Mouse (Mus musculus) intestine, embryonic 16.5 days (tissue): ENCODE data around the gene Magix. TPM values are rescaled to one million over a fixed set of nuclear protein-coding genes. Genes with fewer than 3 reads are reported as not detected.

Source experiments
- ATAC-seq: fragments of 200-750 bp; cut with Nextera tagmentation; 2 replicates; pipeline ENCODE4 v1.8.0; 2017; ENCODE audit warnings: moderate TSS enrichment, moderate library complexity
- H3K27ac ChIP-seq: fragments of 300-500 bp; sonication (generic); 2 replicates; pipeline ENCODE4 v1.5.1; 2014; ENCODE audit warnings: mild to moderate bottlenecking, low read length
- H3K27me3 ChIP-seq: fragments of 300-500 bp; sonication (generic); replicated peaks from 2 replicates; pipeline ENCODE4 v1.6.1; 2014; ENCODE audit warnings: low read length, control low read depth, mixed read lengths; ENCODE audit not compliant: control insufficient read depth, insufficient read depth
- H3K36me3 ChIP-seq: fragments of 300-500 bp; sonication (generic); 2 replicates; pipeline ENCODE4 v1.6.1; 2014; ENCODE audit warnings: low read length, control low read depth; ENCODE audit not compliant: control insufficient read depth, insufficient read depth
- H3K4me1 ChIP-seq: fragments of 300-500 bp; sonication (generic); 2 replicates; pipeline ENCODE4 v1.6.1; 2014; ENCODE audit warnings: low read length, control low read depth, mixed read lengths; ENCODE audit not compliant: control insufficient read depth, insufficient read depth
- H3K4me2 ChIP-seq: fragments of 300-500 bp; sonication (generic); 2 replicates; pipeline ENCODE4 v1.6.1; 2014; ENCODE audit warnings: low read depth, low read length, control low read depth
- H3K4me3 ChIP-seq: fragments of 300-500 bp; sonication (generic); 2 replicates; pipeline ENCODE4 v1.5.1; 2014; ENCODE audit warnings: mild to moderate bottlenecking, low read length
- H3K9ac ChIP-seq: fragments of 300-500 bp; sonication (generic); 2 replicates; pipeline ENCODE4 v1.6.1; 2014; ENCODE audit warnings: low read depth, low read length
- H3K9me3 ChIP-seq: fragments of 300-500 bp; sonication (generic); 2 replicates; pipeline ENCODE4 v1.6.1; 2016; ENCODE audit warnings: low read length, control low read depth; ENCODE audit not compliant: control insufficient read depth
- WGBS: fragments of 180-500 bp; shearing (Covaris S2); extraction: QIAGEN DNeasy Blood & Tissue Kit; methylation state at CpG from one replicate; pipeline ENCODE4 v1.1.7; 2014; 5-methylcytosine and 5-hydroxymethylcytosine counted together
- polyA plus RNA-seq: library from polyadenylated mRNA; unstranded; fragments of >200 nt; fragmentation: Nextera tagmentation; extraction: Ambion mirVana; gene quantifications from 2 replicates; pipeline ENCODE4 v1.2.1, GENCODE M21; 2015

Gene Magix
- polyA plus RNA-seq, result 0.71 and 0.93 TPM in 2 replicates

DNA sequence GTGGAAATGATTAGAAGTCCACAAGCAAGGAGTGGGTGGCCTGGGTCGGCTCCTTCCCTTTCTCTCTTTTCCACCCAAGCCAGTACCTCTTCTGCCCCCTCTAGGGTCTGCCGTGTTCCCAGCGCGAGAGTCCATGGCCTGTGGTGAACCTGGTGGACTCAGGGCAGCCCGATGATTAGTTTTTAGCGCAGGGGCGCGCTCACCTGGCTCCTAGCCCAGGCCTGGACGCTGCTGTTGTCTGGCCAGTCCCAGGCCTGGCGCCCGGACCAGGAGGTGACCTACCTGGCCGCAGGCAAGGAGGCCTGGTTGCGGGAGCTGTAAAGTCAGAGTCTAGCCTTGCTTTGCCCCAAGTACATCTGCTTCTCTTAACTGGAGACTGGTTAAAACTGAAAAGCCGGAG is at the start of gene Magix:
TSS of gene Magix (minus strand) at position 388 of the 400 bp plus-strand sequence.
- Histone ChIP-seq H3K36me3 (no peaks in the 10 kb centered on the region), H3K27me3 (no peaks in the 10 kb centered on the region), H3K27ac (no peak within 1 kb of the TSS), H3K4me2 (peak within 1 kb of the TSS; percentile 55), H3K4me1 (no peaks in the 10 kb centered on the region), H3K4me3 (peak within 1 kb of the TSS; percentile 38), H3K9me3 (no peaks in the 10 kb centered on the region), H3K9ac (0 out of 2 replicates have a peak within 1 kb of the TSS, but pooled peaks have one; percentile 33)
- 66% methylated on average over 14 of the region's 14 CpGs for WGBS
- no peak for ATAC-seq

DNA sequence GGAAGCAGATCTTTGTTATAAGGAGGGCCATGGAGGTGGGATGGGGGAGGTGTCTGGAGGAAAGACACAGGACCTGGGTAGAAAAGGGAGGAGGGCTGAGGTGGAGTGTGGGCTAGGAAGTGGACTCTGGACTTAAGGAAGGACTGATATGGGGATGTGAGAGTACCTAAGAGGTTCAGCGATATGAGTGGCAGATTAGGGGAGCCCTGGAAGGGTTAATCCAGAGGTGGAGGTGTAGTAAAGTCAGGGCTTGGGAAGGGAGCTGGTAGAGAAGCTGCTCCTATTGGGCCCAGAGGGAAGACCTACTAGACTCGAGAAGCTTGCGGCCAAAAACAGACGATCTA is 47.8 kb upstream of the Magix start:
- H3K27me3 ChIP-seq, result no peaks in the 10 kb centered on the region
- H3K9ac ChIP-seq, result peak overlapping the region; percentile 48
- no peak overlapping the region for H3K27ac ChIP-seq
- 37% methylated on average over 4 of the region's 4 CpGs for WGBS
- 0 out of 2 replicates have a peak, but pooled peaks cover 3% of the 10 kb centered on the region for H3K4me1 ChIP-seq
- no peaks in the 10 kb centered on the region for H3K9me3 ChIP-seq
- peak; percentile 45 for ATAC-seq
- peak overlapping the region; percentile 53 for H3K4me3 ChIP-seq
- no peaks in the 10 kb centered on the region for H3K36me3 ChIP-seq
- H3K4me2 ChIP-seq, result peak overlapping the region; percentile 52

- peak within 1 kb of the TSS; percentile 53 for H3K9ac ChIP-seq
- ATAC-seq, result peak; percentile 95
- WGBS, result 12% methylated on average over 42 of the region's 42 CpGs
Measured at GRCm38 (mm10) chrX:7728215-7728921, 47.3 kb upstream of the Magix start, which contains the start of gene Praf2. Gene Praf2 (plus strand): TSS chrX:7728439.

DNA sequence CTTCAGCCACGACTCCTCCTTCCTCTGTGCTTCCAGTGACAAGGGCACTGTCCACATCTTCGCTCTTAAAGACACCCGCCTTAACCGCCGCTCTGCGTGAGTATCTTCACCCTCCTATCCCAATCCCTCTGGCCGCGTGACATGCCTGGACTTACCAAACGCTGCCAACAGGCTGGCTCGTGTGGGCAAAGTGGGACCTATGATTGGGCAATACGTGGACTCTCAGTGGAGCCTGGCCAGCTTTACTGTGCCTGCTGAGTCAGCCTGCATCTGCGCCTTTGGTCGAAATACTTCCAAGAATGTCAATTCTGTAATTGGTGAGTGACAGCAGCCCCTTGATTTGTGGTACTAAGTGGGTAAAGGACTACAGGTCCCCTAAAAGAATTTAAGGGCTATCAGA is 46.1 kb upstream of the Magix start:
- WGBS, result 91% methylated on average over 13 of the region's 13 CpGs
- H3K9me3 ChIP-seq, result no peaks in the 10 kb centered on the region
- H3K36me3 ChIP-seq, result no peaks in the 10 kb centered on the region
- ATAC-seq, result no peak
- no peak overlapping the region for H3K9ac ChIP-seq
- H3K4me2 ChIP-seq, result no peak overlapping the region
- H3K4me3 ChIP-seq, result no peak overlapping the region
- no peaks in the 10 kb centered on the region for H3K27me3 ChIP-seq
- peak overlapping the region; percentile 77; the same call in 1 of the 2 replicates for H3K27ac ChIP-seq
- 0 out of 2 replicates have a peak, but pooled peaks cover 3% of the 10 kb centered on the region for H3K4me1 ChIP-seq

More at GRCm38 (mm10) chrX:7728215-7728921, 47.3 kb upstream of the Magix start, which contains the start of gene Praf2:
- Histone ChIP-seq H3K36me3 (no peaks in the 10 kb centered on the region), H3K4me1 (0 out of 2 replicates have a peak, but pooled peaks cover 3% of the 10 kb centered on the region), H3K4me3 (peak within 1 kb of the TSS; percentile 53), H3K27ac (peak within 1 kb of the TSS; percentile 77), H3K27me3 (no peaks in the 10 kb centered on the region), H3K9me3 (no peaks in the 10 kb centered on the region), H3K4me2 (peak within 1 kb of the TSS; percentile 52)

DNA sequence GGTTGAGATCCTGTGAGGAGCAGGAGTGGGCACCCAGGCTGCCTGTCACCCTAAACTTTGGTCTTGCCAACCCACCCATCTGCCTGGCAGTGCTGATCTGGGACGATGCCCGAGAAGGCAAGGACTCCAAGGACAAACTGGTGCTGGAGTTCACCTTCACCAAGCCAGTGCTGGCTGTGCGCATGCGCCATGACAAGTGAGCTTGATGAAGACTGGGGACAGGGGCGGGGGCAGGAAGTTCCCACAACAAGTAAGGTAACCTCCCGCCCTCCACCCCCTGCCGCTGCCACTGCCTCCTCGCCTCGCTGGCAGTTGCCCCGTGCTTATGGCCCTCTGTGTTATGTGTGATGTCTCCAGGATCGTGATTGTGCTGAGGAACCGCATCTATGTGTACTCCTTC is 44.8 kb upstream of the Magix start:
- Histone ChIP-seq H3K4me1 (0 out of 2 replicates have a peak, but pooled peaks cover 3% of the 10 kb centered on the region), H3K27ac (no peak overlapping the region), H3K4me3 (no peak overlapping the region), H3K9me3 (no peaks in the 10 kb centered on the region), H3K9ac (no peak overlapping the region), H3K27me3 (no peaks in the 10 kb centered on the region), H3K36me3 (no peaks in the 10 kb centered on the region), H3K4me2 (no peak overlapping the region)
- 79% methylated on average over 12 of the region's 12 CpGs for WGBS
- no peak for ATAC-seq

GRCm38 (mm10) chrX:7724135-7724534 is 43.1 kb upstream of the Magix start:
- WGBS, result 79% methylated on average over 7 of the region's 7 CpGs
- Histone ChIP-seq H3K4me3 (no peak overlapping the region), H3K9ac (no peak overlapping the region), H3K27ac (no peak overlapping the region), H3K36me3 (no peaks in the 10 kb centered on the region), H3K4me2 (no peak overlapping the region), H3K4me1 (0 out of 2 replicates have a peak, but pooled peaks cover 3% of the 10 kb centered on the region), H3K9me3 (no peaks in the 10 kb centered on the region), H3K27me3 (no peaks in the 10 kb centered on the region)
- ATAC-seq, result no peak

GRCm38 (mm10) chrX:7722691-7723090 is 41.6 kb upstream of the Magix start:
- Histone ChIP-seq H3K9ac (peak overlapping the region; percentile 73), H3K4me3 (peak overlapping the region; percentile 65), H3K27ac (no peak overlapping the region), H3K9me3 (no peaks in the 10 kb centered on the region), H3K36me3 (no peaks in the 10 kb centered on the region), H3K4me2 (peak overlapping the region; percentile 73), H3K4me1 (0 out of 2 replicates have a peak, but pooled peaks cover 2% of the 10 kb centered on the region), H3K27me3 (no peaks in the 10 kb centered on the region)
- WGBS, result 15% methylated on average over 4 of the region's 4 CpGs
- no peak for ATAC-seq

GRCm38 (mm10) chrX:7722282-7722611 is 41.2 kb upstream of the Magix start:
- ATAC-seq, result peak; percentile 47
- H3K4me2 ChIP-seq, result peak overlapping the region; percentile 73
- no peaks in the 10 kb centered on the region for H3K36me3 ChIP-seq
- 25% methylated on average over 11 of the region's 11 CpGs for WGBS
- H3K27ac ChIP-seq, result peak overlapping the region; percentile 92
- H3K4me3 ChIP-seq, result peak overlapping the region; percentile 65
- no peaks in the 10 kb centered on the region for H3K4me1 ChIP-seq
- no peaks in the 10 kb centered on the region for H3K27me3 ChIP-seq
- no peaks in the 10 kb centered on the region for H3K9me3 ChIP-seq
- peak overlapping the region; percentile 73 for H3K9ac ChIP-seq

DNA sequence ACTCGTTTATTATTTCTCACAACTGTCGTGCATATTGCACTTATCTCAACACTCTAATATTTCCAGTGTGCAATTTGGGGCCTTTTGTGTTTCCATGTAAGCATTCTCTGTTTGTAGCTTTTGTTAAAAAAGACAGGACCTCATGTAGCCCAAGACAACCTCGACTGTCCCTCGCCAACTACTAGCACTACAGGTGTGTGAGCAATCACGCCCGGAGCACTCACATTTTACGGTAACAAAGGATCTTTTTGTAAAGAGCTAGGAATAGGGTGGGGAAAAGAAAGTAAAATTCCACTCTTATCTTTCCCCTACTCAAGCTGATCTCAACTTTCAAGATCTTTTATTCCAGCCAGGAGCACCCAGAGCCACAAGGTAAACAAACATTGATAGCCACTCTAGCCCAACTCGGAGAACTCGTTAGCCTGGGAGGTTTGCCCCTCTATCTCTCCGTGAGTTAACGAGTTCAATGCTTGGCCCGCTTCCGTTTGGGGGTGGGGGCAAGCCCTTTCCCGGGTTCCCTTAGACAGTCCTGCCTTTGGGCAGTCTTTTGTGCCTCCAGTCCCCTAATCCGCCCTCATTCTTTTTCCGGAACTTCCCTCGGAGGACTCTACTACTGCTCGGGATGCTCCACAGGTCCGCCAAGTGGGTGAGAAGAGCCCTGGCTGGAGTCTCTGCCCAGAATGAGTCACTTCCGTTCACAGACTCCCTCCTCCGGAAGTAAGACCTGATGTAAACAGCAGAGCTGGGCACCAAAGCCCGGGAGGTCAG is 40.6 kb upstream of the Magix start, which contains the start of gene Gm45208:
TSS of gene Gm45208 (plus strand) at position 732 of the 768 bp plus-strand sequence.
- Histone ChIP-seq H3K9ac (peak within 1 kb of the TSS; percentile 73), H3K27me3 (no peaks in the 10 kb centered on the region)
- ATAC-seq, result peak; percentile 95

More for the DNA sequence above, 40.6 kb upstream of the Magix start, which contains the start of gene Gm45208:
- H3K4me1 ChIP-seq, result no peaks in the 10 kb centered on the region
- WGBS, result 19% methylated on average over 22 of the region's 22 CpGs
- H3K36me3 ChIP-seq, result no peaks in the 10 kb centered on the region
- peak within 1 kb of the TSS; percentile 65 for H3K4me3 ChIP-seq
- peak within 1 kb of the TSS; percentile 73 for H3K4me2 ChIP-seq
- H3K27ac ChIP-seq, result peak within 1 kb of the TSS; percentile 92
- no peaks in the 10 kb centered on the region for H3K9me3 ChIP-seq
